Mouse (Mus musculus) forebrain, embryonic 14.5 days (tissue): ENCODE results near the gene Ffar4. TPM values are rescaled to one million over a fixed set of nuclear protein-coding genes. Genes with fewer than 3 reads are reported as not detected.

Source experiments
- ATAC-seq: fragments of 200-750 bp; cut with Nextera tagmentation; 2 replicates; pipeline ENCODE4 v1.8.0; 2017; ENCODE audit warnings: mild to moderate bottlenecking, moderate library complexity
- DNase-seq: peaks from one replicate; pipeline ENCODE4 v3.0.0-alpha.2; 2015; ENCODE audit warnings: low spot score
- H3K27ac ChIP-seq: fragments of 300-500 bp; sonication (generic); 2 replicates; pipeline ENCODE4 v1.5.1; 2014; ENCODE audit warnings: low read depth, mild to moderate bottlenecking, control low read depth, low read length, moderate library complexity
- H3K27me3 ChIP-seq: fragments of 300-500 bp; sonication (generic); replicated peaks from 2 replicates; pipeline ENCODE4 v1.6.1; 2014; ENCODE audit warnings: low read length, control low read depth, mixed read lengths; ENCODE audit not compliant: control insufficient read depth, insufficient read depth
- H3K36me3 ChIP-seq: fragments of 300-500 bp; sonication (generic); 2 replicates; pipeline ENCODE4 v1.6.1; 2014; ENCODE audit warnings: low read length, control low read depth; ENCODE audit not compliant: control insufficient read depth, insufficient read depth
- H3K4me1 ChIP-seq: fragments of 300-500 bp; sonication (generic); 2 replicates; pipeline ENCODE4 v1.6.1; 2014; ENCODE audit warnings: antibody characterized with exemption, low read length, control low read depth; ENCODE audit not compliant: control insufficient read depth, insufficient read depth
- H3K4me2 ChIP-seq: fragments of 300-500 bp; sonication (generic); 2 replicates; pipeline ENCODE4 v1.6.1; 2014; ENCODE audit warnings: mild to moderate bottlenecking, control low read depth, low read length
- H3K4me3 ChIP-seq: fragments of 300-500 bp; sonication (generic); 2 replicates; pipeline ENCODE4 v1.5.1; 2014; ENCODE audit warnings: low read depth, low read length, control low read depth
- H3K9ac ChIP-seq: fragments of 300-500 bp; sonication (generic); 2 replicates; pipeline ENCODE4 v1.6.1; 2014; ENCODE audit warnings: mild to moderate bottlenecking, low read length, control low read depth, moderate library complexity
- H3K9me3 ChIP-seq: fragments of 300-500 bp; sonication (generic); replicated peaks from 2 replicates; pipeline ENCODE4 v1.6.1; 2016; ENCODE audit warnings: low read length, control low read depth, mixed read lengths; ENCODE audit not compliant: control insufficient read depth
- WGBS: fragments of 180-500 bp; shearing (Covaris S2); extraction: QIAGEN DNeasy Blood & Tissue Kit; methylation state at CpG from one replicate; pipeline ENCODE4 v1.1.7; 2014; 5-methylcytosine and 5-hydroxymethylcytosine counted together
- polyA plus RNA-seq: library from polyadenylated mRNA; unstranded; fragments of >200 nt; fragmentation: Nextera tagmentation; extraction: Ambion mirVana; gene quantifications from 2 replicates; pipeline ENCODE4 v1.2.1, GENCODE M21; 2014

Ffar4 gene
- polyA plus RNA-seq, 1 experiment from 2014 or later, result 0.17 TPM

DNA sequence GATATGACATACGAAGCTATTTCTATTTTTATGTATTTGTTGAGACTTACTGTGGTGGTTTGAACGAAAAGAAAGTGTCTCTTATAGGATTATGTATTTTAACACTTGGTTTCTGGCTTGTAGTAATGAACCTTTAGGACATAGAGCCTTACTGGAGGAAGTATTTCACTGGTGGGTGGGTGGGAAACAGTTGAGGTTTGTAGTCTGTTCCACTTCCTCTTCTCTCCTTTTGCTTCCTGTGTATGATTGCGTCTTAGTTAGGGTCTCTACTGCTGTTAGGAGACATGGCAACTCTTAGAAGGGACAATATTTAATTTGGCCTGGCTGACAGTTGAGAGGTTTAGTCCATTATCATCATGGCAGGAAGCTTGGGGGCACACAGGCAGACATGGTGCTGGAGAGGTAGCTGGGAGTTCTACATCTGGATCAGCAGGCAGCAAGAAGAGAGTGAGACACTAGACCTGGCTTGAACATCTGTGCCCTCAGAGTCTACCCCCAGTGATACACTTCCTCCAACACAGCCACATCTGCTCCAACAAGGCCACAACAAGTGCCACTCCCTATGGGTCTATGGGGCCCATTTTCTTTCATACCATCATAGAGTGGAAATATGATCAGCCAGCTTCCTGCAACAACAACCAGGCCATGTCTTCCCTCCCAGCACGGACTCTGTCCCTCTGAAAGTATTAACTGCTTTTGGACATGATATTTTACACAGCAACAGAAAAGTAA is 46.8 kb downstream of the Ffar4 start:
- Histone ChIP-seq H3K4me3 (no peak overlapping the region), H3K9ac (no peak overlapping the region), H3K27ac (no peak overlapping the region), H3K27me3 (no peaks in the 10 kb centered on the region), H3K9me3 (no peaks in the 10 kb centered on the region), H3K4me2 (no peak overlapping the region), H3K4me1 (no peaks in the 10 kb centered on the region), H3K36me3 (no peaks in the 10 kb centered on the region)
- DNase-seq (no peak), ATAC-seq (no peak)
- 83% methylated on average over 4 of the region's 4 CpGs for whole genome bisulfite sequencing

DNA sequence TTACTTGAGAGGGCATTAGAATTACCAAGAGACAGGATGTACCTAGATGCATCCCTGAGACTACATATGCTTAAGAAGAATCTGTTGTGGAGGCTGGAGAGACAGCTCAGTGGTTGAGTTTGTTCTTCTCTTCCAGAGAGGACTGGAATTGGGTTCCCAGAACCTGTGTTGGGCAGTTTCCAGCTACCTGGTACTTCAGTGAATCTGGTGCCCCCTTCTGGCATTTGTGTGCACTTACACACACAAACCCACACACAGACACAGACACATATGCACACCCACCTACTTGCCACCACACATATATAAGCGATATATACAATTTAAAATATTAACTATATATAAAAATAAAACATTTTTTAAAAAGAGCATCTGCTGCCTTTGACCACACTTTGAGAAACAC is 59.4 kb downstream of the Ffar4 start:
- Histone ChIP-seq H3K9ac (no peak overlapping the region), H3K4me3 (no peak overlapping the region), H3K27me3 (no peaks in the 10 kb centered on the region), H3K9me3 (no peaks in the 10 kb centered on the region), H3K36me3 (no peaks in the 10 kb centered on the region), H3K4me1 (no peaks in the 10 kb centered on the region), H3K4me2 (no peak overlapping the region), H3K27ac (no peak overlapping the region)
- DNase-seq (no peak), ATAC-seq (no peak)
- WGBS, result 95% methylated on average over 1 of the region's 1 CpGs

DNA sequence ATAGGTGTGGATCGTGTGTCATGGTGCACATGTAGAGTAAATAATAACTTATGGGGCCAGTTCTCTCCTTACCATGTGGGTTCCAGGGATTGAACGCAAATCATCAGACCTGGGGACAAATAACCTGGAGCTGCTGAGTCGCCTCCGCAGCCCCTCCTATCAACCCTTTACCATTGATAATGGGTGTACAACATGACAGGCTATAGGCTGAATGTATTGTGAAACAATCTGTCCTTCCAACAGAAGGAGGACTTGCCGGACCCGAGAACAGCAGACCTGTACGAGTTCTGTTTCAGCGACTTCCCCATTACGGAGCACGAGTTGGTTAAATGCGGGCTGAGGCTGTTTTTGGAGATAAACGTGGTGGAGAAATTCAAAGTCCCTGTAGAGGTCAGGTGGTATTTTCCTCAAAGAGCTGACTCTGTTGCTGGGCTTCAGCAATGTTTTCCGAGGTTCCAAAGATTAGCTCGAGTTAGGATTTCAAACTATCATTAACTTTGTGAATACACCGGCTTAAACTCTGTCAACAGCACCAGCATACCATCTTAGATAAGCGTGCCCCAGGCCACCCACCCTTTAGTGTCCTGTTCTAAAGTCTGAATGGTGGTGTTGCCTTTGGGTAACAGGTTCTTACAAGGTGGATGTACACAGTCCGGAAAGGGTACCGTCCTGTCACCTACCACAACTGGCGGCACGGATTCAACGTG is 64.9 kb downstream of the Ffar4 start:
- H3K9me3 ChIP-seq, result no peaks in the 10 kb centered on the region
- H3K9ac ChIP-seq, result no peak overlapping the region
- no peaks in the 10 kb centered on the region for H3K4me1 ChIP-seq
- H3K4me2 ChIP-seq, result no peak overlapping the region
- DNase-seq (no peak), ATAC-seq (no peak)
- H3K4me3 ChIP-seq, result no peak overlapping the region
- H3K27ac ChIP-seq, result no peak overlapping the region
- 92% methylated on average over 21 of the region's 21 CpGs for WGBS
- no peaks in the 10 kb centered on the region for H3K36me3 ChIP-seq
- H3K27me3 ChIP-seq, result no peaks in the 10 kb centered on the region

Other genes starting within 250 kb of the Ffar4 start
- 1.4 and 2.5 TPM in 2 replicates for gene Myof, start 53.5 kb upstream of the Ffar4 start, polyA plus RNA-seq
- 21.2 and 21.8 TPM in 2 replicates for gene Cep55, start 42.1 kb upstream of the Ffar4 start, polyA plus RNA-seq
- 1.0 and 2.9 TPM in 2 replicates for gene Rbp4, start 28.2 kb downstream of the Ffar4 start, polyA plus RNA-seq
- 0.06 and 0.07 TPM in 2 replicates for gene Pde6c, start 35.7 kb downstream of the Ffar4 start, polyA plus RNA-seq
- gene Fra10ac1, start 127.1 kb downstream of the Ffar4 start, polyA plus RNA-seq, result 38.9 and 44.5 TPM in 2 replicates
- gene Lgi1, start 167.5 kb downstream of the Ffar4 start, polyA plus RNA-seq, result 8.8 and 13.3 TPM in 2 replicates